Mouse (Mus musculus) liver, embryonic 14.5 days (tissue): ENCODE results near the gene Taldo1. TPM values are rescaled to one million over a fixed set of nuclear protein-coding genes. Genes with fewer than 3 reads are reported as not detected.

Experiments used
- ATAC-seq: fragments of 200-750 bp; cut with Nextera tagmentation; 2 replicates; pipeline ENCODE4 v1.8.0; 2017; ENCODE audit warnings: moderate number of reproducible peaks, mild to moderate bottlenecking, moderate library complexity; ENCODE audit not compliant: insufficient read depth
- DNase-seq, 3 experiments: peaks; one replicate each; pipeline ENCODE4 v3.0.0-alpha.2; 2012 to 2013; ENCODE audit warnings: low read depth in 3 of 3, low spot score in 3 of 3
- H3K27ac ChIP-seq: fragments of 300-500 bp; sonication (generic); 2 replicates; pipeline ENCODE4 v1.5.1; 2014; ENCODE audit warnings: moderate library complexity, mild to moderate bottlenecking, control low read depth, inconsistent platforms
- H3K27me3 ChIP-seq: fragments of 300-500 bp; sonication (generic); 2 replicates; pipeline ENCODE4 v1.6.1; 2014; ENCODE audit warnings: mild to moderate bottlenecking, low read length, moderate library complexity; ENCODE audit not compliant: control insufficient read depth, insufficient read depth
- H3K36me3 ChIP-seq: fragments of 300-500 bp; sonication (generic); replicated peaks from 2 replicates; pipeline ENCODE4 v1.6.1; 2014; ENCODE audit warnings: low read depth; ENCODE audit not compliant: control insufficient read depth, insufficient read depth
- H3K4me1 ChIP-seq, 2 experiments: fragments of 200-500 bp in 1 of 2; fragments of 300-500 bp in 1 of 2; sonication (generic) in 1 of 2; replicated peaks; 2 replicates each; pipeline ENCODE4 v1.6.1; 2012 to 2014; ENCODE audit warnings: antibody characterized with exemption in 1 of 2, inconsistent platforms in 1 of 2, low read length in 1 of 2; ENCODE audit not compliant: control insufficient read depth in 2 of 2, insufficient read depth in 2 of 2
- H3K4me2 ChIP-seq: fragments of 300-500 bp; sonication (generic); 2 replicates; pipeline ENCODE4 v1.6.1; 2014; ENCODE audit warnings: low read depth, mild to moderate bottlenecking, control low read depth, moderate library complexity
- H3K4me3 ChIP-seq, 2 experiments: fragments of 200-500 bp in 1 of 2; fragments of 300-500 bp in 1 of 2; sonication (generic) in 1 of 2; 2 replicates each; pipeline ENCODE4 v1.5.1; 2012 to 2014; ENCODE audit warnings: low read depth in 2 of 2, low read length in 2 of 2, mild to moderate bottlenecking in 2 of 2, control low read depth in 1 of 2, inconsistent platforms in 1 of 2, moderate library complexity in 1 of 2; ENCODE audit not compliant: insufficient read depth in 1 of 2
- H3K9ac ChIP-seq: fragments of 300-500 bp; sonication (generic); replicated peaks from 2 replicates; pipeline ENCODE4 v1.6.1; 2014; ENCODE audit warnings: mild to moderate bottlenecking, control low read depth, moderate library complexity
- H3K9me3 ChIP-seq: fragments of 300-500 bp; sonication (generic); 2 replicates; pipeline ENCODE4 v1.6.1; 2016; ENCODE audit warnings: low read length, mixed read lengths; ENCODE audit not compliant: control insufficient read depth
- CTCF ChIP-seq: IDR thresholded peaks from 2 replicates; pipeline ENCODE4 v1.5.1; 2016; ENCODE audit warnings: antibody characterized with exemption, low read depth, control low read depth
- EP300 ChIP-seq: IDR thresholded peaks from 2 replicates; pipeline ENCODE4 v1.6.1; 2016; ENCODE audit warnings: antibody characterized with exemption, low read depth
- WGBS: fragments of 180-500 bp; shearing (Covaris S2); extraction: QIAGEN DNeasy Blood & Tissue Kit; methylation state at CpG from one replicate; pipeline ENCODE4 v1.1.7; 2014; ENCODE audit not compliant: insufficient replicate concordance; 5-methylcytosine and 5-hydroxymethylcytosine counted together
- polyA plus RNA-seq, 2 experiments: library from polyadenylated mRNA; depleted of rRNA in 1 of 2; stranded (reverse) in 1 of 2; unstranded in 1 of 2; fragments of >200 nt; fragmentation: Nextera tagmentation in 1 of 2; extraction: Ambion mirVana in 1 of 2; gene quantifications; 2 replicates each; pipeline versions ENCODE4 v1.2.1 to v1.2.3; 2012 to 2014

Gene Taldo1
- polyA plus RNA-seq, 2 experiments: 266 to 428 TPM

- no peak overlapping the region for H3K9ac ChIP-seq
- TF ChIP-seq CTCF: no peak
- TF ChIP-seq EP300: no peak
- WGBS: 85% methylated on average over 9 of the region's 9 CpGs
These were observed 38.7 kb downstream of the Taldo1 start for GRCm38 (mm10) chr7:141430585-141431240.

GRCm38 (mm10) chr7:141431434-141432185 lies 39.6 kb downstream of the Taldo1 start:
- Histone ChIP-seq H3K9ac (no peak overlapping the region), H3K4me2 (no peak overlapping the region), H3K9me3 (no peaks in the 10 kb centered on the region), H3K27ac (no peak overlapping the region), H3K27me3 (no peaks in the 10 kb centered on the region), H3K4me1 (peaks cover 8 to 25% of the 10 kb centered on the region in 2 experiments), H3K4me3 (no peak overlapping the region), H3K36me3 (no peaks in the 10 kb centered on the region)
- 86% methylated on average over 19 of the region's 19 CpGs for WGBS
- DNase-seq: no peak
- TF ChIP-seq EP300: no peak
- TF ChIP-seq CTCF: no peak
- no peak for ATAC-seq

More at GRCm38 (mm10) chr7:141430585-141431240, 38.7 kb downstream of the Taldo1 start:
- ATAC-seq (no peak), DNase-seq (no peak)
- Histone ChIP-seq H3K4me1 (peaks cover 8 to 17% of the 10 kb centered on the region in 2 experiments), H3K36me3 (no peaks in the 10 kb centered on the region), H3K9me3 (no peaks in the 10 kb centered on the region), H3K27ac (no peak overlapping the region), H3K27me3 (no peaks in the 10 kb centered on the region), H3K4me2 (no peak overlapping the region), H3K4me3 (no peak overlapping the region)

DNA sequence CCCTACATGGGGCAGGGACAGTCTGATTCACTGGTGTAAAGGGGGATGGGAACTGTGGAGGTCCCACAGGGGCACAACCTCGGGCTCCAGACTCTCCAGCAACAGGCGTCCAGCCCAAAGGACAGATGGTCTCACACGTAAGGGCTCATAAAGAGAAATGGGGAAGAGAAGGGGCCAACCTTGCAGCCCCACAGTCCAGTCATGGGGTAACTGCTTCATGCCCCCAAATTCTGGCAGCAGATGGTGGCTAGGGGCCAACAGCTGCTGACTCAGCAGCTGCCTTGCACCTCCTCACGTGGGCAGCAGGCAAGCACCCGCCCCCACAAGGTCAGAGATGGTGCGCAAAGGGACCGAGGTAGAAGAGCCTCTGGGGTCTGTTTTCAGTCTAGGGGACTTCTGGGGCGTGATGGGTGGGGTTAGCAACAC lies 40.2 kb downstream of the Taldo1 start:
- TF ChIP-seq CTCF (no peak), EP300 (no peak)
- Histone ChIP-seq H3K27me3 (no peaks in the 10 kb centered on the region), H3K4me3 (no peak overlapping the region), H3K9ac (no peak overlapping the region), H3K4me1 (peaks cover 8 to 24% of the 10 kb centered on the region in 2 experiments), H3K36me3 (no peaks in the 10 kb centered on the region), H3K9me3 (no peaks in the 10 kb centered on the region), H3K27ac (no peak overlapping the region), H3K4me2 (no peak overlapping the region)
- DNase-seq (no peak), ATAC-seq (no peak)
- WGBS: 73% methylated on average over 8 of the region's 8 CpGs

DNA sequence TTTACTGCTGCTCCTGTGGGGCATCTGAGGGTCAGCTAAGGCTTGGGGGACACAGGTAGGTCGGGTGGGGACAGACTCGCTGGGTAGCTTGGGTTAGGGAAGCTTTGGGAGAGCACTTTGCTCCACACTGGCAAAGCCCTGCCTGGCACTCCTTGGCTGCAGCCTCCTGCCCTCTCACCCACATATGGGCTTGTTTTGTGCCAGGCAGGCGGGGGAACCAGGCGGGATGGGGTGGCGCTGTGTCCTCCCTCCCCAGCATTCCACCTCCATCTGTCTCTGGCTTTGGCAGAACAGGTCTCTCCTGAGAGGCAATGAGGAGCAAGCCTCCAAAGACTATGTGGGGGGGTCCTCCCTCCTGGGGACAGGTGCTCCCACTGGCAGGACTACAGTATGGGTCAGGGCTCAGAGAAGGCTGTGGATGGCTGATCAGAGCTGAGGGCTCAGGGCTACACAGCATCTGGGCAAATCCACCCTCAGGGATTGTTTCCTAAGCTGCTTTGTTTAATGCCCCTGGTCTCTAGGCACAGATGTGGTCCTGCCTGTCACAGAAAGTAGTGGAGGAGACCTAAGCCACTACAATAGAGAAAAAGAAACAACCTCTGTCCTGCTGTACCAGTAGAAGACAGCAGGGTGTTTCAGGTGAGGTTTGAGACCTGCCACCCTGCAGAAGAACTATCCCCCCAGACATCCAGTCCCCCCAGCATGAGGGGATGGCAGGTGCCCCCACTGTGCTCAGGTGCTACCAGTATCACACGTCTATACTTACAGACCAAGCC lies 40.9 kb downstream of the Taldo1 start:
- Histone ChIP-seq H3K9me3 (no peaks in the 10 kb centered on the region), H3K4me3 (no peak overlapping the region), H3K9ac (no peak overlapping the region), H3K27me3 (no peaks in the 10 kb centered on the region), H3K36me3 (no peaks in the 10 kb centered on the region; the same call in 1 of the 2 replicates), H3K4me1 (peaks cover 8 to 24% of the 10 kb centered on the region in 2 experiments), H3K4me2 (no peak overlapping the region), H3K27ac (no peak overlapping the region)
- 73% methylated on average over 6 of the region's 6 CpGs for WGBS
- TF ChIP-seq CTCF (no peak), EP300 (no peak)
- no peak for DNase-seq
- ATAC-seq: no peak
